Mouse (Mus musculus): ENCODE results near the gene G6pc3. TPM values are rescaled to one million over a fixed set of nuclear protein-coding genes. Genes with fewer than 3 reads are reported as not detected.

G6pc3 gene
- total RNA-seq, 2 experiments from 2014 or later = 45.1 to 47.3 TPM

DNA sequence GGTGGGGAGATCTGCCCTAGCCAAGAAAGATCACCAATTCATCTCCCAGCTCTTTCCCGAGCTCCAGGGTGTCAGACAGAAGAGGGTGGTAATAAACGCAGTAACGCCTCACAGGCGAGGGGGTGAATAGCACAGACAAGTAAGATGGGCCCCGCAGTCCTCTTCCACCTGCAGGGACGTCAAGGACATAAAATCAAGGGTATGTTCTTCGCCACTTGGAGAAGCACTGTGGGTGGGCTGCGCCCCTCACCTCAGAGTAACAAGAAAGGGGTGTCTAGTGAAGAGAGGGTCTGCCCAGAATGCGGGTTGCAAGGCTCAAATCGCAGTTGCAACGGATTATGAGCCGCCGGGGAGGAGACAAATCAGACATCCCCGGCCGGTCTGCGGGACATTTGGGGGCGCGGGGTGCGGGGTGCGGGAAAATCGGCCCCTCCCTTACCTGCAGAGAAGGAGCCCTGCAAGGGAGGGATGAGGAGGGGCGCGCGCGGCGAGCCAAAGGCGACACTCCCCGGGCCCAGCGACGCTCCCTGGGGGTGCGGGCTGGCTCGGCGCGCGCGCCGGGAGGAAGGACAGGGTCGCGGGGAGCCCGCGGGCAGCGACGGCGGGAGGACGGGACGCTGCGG, 40.0 kb downstream of the G6pc3 start:
- intact Hi-C loops (cut with DNase I) = no loop called here
- DNase-seq = no peak

DNA sequence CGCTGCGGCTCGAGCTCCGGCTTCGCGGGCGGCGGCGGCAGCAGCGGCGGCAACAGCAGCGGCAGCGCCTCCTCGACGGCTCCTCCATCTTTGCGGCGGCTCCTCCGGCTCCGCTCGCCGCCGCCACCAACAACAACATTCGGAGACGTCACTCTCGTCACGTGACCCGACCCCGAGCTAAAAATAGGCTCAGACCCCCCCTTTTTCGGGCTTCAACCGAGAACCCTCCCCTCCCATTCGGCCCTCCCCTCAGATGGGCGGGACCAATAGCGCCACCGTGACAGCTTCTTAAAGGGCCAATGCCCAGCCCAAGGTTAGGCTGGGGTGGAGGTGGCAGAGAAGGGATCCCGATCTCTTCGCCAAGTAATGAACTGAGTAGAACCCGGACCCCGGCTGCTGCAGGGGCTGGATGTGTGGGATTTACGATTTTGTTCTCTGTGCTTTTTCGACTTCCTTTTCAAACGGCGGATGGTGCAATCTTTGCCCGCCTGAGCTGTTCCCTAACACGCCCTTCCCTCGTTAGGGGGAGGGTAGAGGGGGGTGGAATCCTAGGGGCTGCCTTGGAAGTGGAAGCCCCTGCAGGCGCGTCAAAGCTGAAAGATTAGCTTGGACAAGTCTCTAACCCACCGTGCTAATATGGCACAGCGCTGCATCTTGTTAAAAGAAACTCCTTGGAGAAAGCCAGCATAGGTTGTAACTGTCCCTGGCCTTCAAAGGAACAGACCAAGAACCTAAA, 40.8 kb downstream of the G6pc3 start, which contains the start of gene Hdac5:
Gene Hdac5 (minus strand): TSS at position 161 of the 736 bp plus-strand sequence.
- intact Hi-C loops (cut with DNase I) = loop anchor here (2.0 kb wide), 2 partner anchors 19 to 41 kb away; partner anchors contain the start of genes BC030867 and G6pc3
- DNase-seq = peak; percentile 96 to 97

DNA sequence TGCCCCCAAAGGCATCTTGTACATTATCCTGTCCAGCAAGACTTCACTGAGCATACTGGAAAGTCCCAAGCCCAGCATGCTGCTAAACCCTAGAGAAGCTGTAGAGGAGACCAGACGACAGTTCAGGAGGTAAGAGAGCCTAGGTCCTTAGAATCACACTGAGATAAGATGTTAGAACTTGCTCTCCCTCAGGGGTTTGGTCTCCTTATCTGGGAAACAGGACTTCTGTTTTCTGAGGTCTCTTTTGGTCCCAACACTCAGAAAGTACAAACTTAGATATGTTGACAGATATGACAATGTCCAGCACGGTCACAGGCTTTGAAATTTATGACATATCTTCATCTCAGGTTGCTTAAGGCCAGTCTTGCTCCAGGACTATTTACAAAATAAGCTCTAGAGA, 46.6 kb downstream of the G6pc3 start:
- intact Hi-C loops (cut with DNase I) = no loop called here
- DNase-seq = no peak

DNA sequence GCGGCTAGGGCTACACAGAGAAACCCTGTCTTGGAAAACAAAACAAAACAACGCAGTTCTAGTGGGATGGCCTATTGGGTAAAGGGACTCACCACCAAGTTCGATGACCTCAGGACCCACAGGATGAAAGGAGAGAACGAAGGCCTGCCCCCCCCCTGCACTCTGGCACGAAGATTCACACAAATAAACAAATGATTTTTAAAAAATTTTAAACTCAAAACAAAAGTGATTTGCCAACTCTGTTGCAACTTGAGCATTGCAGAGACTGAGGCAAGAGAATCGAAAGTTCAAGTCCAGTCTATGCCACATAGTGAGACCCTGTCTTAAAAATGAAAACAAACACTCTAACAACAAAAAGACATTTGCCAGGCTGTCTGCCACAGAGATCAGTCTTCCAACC, 51.2 kb downstream of the G6pc3 start:
- no peak for DNase-seq
- intact Hi-C loops (cut with DNase I) = no loop called here

DNA sequence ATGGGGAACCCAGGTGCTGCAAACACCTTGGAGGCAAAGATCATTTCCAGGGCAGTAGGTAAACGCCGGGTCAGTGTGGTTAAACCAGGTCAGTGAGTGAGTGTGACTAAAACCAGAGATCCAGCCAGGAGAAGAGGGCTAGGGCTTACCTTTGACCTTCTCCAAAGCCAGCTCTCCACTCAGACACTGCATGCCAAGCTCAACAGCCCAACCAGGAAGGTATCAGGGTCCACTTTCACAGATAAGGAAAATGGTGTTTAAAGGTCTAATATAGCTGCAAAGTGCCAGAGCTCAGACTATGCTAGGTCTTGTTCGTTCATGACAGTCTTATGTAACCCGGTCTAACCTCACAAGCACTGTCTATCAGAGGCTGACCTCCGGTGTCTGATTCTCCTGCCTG, 51.8 kb downstream of the G6pc3 start:
- intact Hi-C loops (cut with DNase I) = no loop called here
- DNase-seq = no peak

DNA sequence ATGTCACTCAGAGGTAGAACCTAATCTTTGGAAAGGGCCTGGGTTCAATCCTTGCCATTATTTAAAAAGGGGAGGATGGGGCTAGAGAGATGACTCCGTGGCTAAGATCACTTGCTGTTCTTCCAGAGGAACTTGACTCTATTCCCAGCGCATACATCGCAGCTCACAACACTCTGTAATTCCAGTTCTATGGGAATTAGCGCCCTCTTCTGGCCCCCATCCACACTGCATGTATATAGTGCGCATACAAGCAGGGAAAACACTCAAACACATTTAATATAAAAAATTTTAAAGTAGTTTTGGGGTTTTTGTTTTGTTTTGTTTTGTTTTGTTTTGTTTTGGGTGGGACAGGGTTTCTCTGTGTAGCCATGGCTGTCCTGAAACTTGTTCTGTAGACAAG, 52.5 kb downstream of the G6pc3 start:
- DNase-seq = no peak
- intact Hi-C loops (cut with DNase I) = no loop called here

Small RNA genes lying within 50 kb of the gene (microRNA-seq; reads per million reads assigned to microRNA genes)
- 2.7 to 6.5 reads per million in 2 experiments for gene Mir8101 (ENCODE audit: borderline number of aligned reads in 2 of 2)

Other genes starting within 250 kb of the G6pc3 start
- gene Sost, start 222.6 kb upstream of the G6pc3 start, total RNA-seq (2021) = 1 to 10 TPM; 2.1 to 2.7 TPM
- not detected for gene Cfap97d1, start 205.3 kb upstream of the G6pc3 start, total RNA-seq (2021)
- 100 to 1,000 TPM; 113 to 123 TPM for gene Dusp3, start 202.6 kb upstream of the G6pc3 start, total RNA-seq (2021)
- gene Mpp3, start 161.2 kb upstream of the G6pc3 start, total RNA-seq (2021) = 1 to 10 TPM; 1.7 to 1.9 TPM
- 10 to 100 TPM; 68.3 to 69.5 TPM for gene Cd300lg, start 148.1 kb upstream of the G6pc3 start, total RNA-seq (2021)
- 1 to 10 TPM; 2.1 to 3.1 TPM for gene Mpp2, start 101.1 kb upstream of the G6pc3 start, total RNA-seq (2021)
- not detected for gene Ppy, start 88.3 kb upstream of the G6pc3 start, total RNA-seq (2021)
- not detected for gene Pyy, start 81.8 kb upstream of the G6pc3 start, total RNA-seq (2021)
- not detected for gene Nags, start 44.1 kb upstream of the G6pc3 start, total RNA-seq (2021)
- gene Tmem101, start 33.2 kb upstream of the G6pc3 start, total RNA-seq (2021) = 10 to 100 TPM; 13.0 to 13.7 TPM
- 10 to 100 TPM; 44.7 to 52.6 TPM for gene Lsm12, start 4.3 kb upstream of the G6pc3 start, total RNA-seq (2021)
- gene Hdac5, start 40.5 kb downstream of the G6pc3 start, total RNA-seq (2021) = 100 to 1,000 TPM; 141 to 143 TPM
- gene BC030867, start 59.3 kb downstream of the G6pc3 start, total RNA-seq (2021) = under 1 TPM; 0.14 to 0.25 TPM
- gene Asb16, start 79.1 kb downstream of the G6pc3 start, total RNA-seq (2021) = 1 to 10 TPM in 1 of 2 experiments, under 1 TPM in 1; 0.73 to 1.1 TPM
- 10 to 100 TPM; 25.2 to 26.7 TPM for gene Tmub2, start 95.3 kb downstream of the G6pc3 start, total RNA-seq (2021)
- gene Atxn7l3, start 107.0 kb downstream of the G6pc3 start, total RNA-seq (2021) = 10 to 100 TPM; 22.9 to 24.2 TPM
- gene Ubtf, start 130.1 kb downstream of the G6pc3 start, total RNA-seq (2021) = 10 to 100 TPM; 57.2 to 60.4 TPM
- gene Slc4a1, start 176.6 kb downstream of the G6pc3 start, total RNA-seq (2021) = 1 to 10 TPM; 2.1 to 7.8 TPM
- gene Rundc3a, start 203.8 kb downstream of the G6pc3 start, total RNA-seq (2021) = under 1 TPM in 1 of 2 experiments, not detected in 1; 0.19 TPM
- gene Slc25a39, start 218.3 kb downstream of the G6pc3 start, total RNA-seq (2021) = 100 to 1,000 TPM; 174 to 183 TPM
- 100 to 1,000 TPM; 113 to 122 TPM for gene Grn, start 240.7 kb downstream of the G6pc3 start, total RNA-seq (2021)